Mouse (Mus musculus) CD4-positive naive resting alpha-beta T cell, adult 57 days (primary cell): ENCODE results near the gene Vmn2r7. TPM values are rescaled to one million over a fixed set of nuclear protein-coding genes. Genes with fewer than 3 reads are reported as not detected.

Experiments used
- total RNA-seq: library from RNA; stranded (reverse); gene quantifications from one replicate; pipeline ENCODE4 v1.2.4, GENCODE M21; 2023

Vmn2r7 gene
- not detected for total RNA-seq

GRCm38 (mm10) chr3:64844665-64845064, at the start of gene Vmn2r7:
Vmn2r7 (minus strand) TSS chr3:64844765.

